Mouse (Mus musculus) CH12.LX (cell line): ENCODE measurements around the gene Zc3h12c. TPM values are rescaled to one million over a fixed set of nuclear protein-coding genes. Genes with fewer than 3 reads are reported as not detected.

Source experiments
- DNase-seq: peaks from one replicate; pipeline ENCODE4 v3.0.0-alpha.2; 2013; ENCODE audit errors: extremely low read depth
- H3K27ac ChIP-seq: 2 replicates; pipeline ENCODE4 v1.5.1; 2012; ENCODE audit warnings: low read depth, mild to moderate bottlenecking, control low read depth, moderate library complexity; ENCODE audit not compliant: insufficient read depth
- H3K27me3 ChIP-seq: replicated peaks from 2 replicates; pipeline ENCODE3; 2012; ENCODE audit warnings: inconsistent platforms
- H3K36me3 ChIP-seq, 2 experiments: replicated peaks in 1 of 2; 2 replicates each; pipeline versions ENCODE3 to v1.6.1; 2012; ENCODE audit warnings: inconsistent platforms in 1 of 2, low read length in 1 of 2, mild to moderate bottlenecking in 1 of 2, mixed read lengths in 1 of 2, moderate library complexity in 1 of 2; ENCODE audit not compliant: control insufficient read depth in 1 of 2, insufficient read depth in 1 of 2
- H3K4me1 ChIP-seq, 2 experiments: 2 replicates each; pipeline ENCODE4 v1.6.1; 2012; ENCODE audit warnings: inconsistent platforms in 1 of 2, moderate library complexity in 1 of 2; ENCODE audit not compliant: insufficient read depth in 2 of 2, control insufficient read depth in 1 of 2
- H3K4me2 ChIP-seq: 2 replicates; pipeline ENCODE4 v1.6.1; 2012; ENCODE audit warnings: low read depth, mild to moderate bottlenecking, control low read depth; ENCODE audit not compliant: poor library complexity, insufficient read depth, severe bottlenecking
- H3K4me3 ChIP-seq, 3 experiments: fragments of 150-350 bp in 1 of 3; sonication (generic) in 1 of 3; replicated peaks in 1 of 3; 2 replicates each; pipeline versions ENCODE3 to v1.5.1; 2011 to 2012; ENCODE audit warnings: low read depth in 2 of 3, low read length in 2 of 3, mild to moderate bottlenecking in 2 of 3, moderate library complexity in 2 of 3, control low read depth in 1 of 3, improper control_type of control experiment in 1 of 3, inconsistent platforms in 1 of 3, mixed read lengths in 1 of 3; ENCODE audit not compliant: poor library complexity in 1 of 3
- H3K79me2 ChIP-seq: replicated peaks from 2 replicates; pipeline ENCODE4 v1.6.1; 2012; ENCODE audit warnings: mild to moderate bottlenecking, moderate library complexity; ENCODE audit not compliant: control insufficient read depth, poor library complexity, insufficient read depth, severe bottlenecking; ENCODE audit errors: extremely low read depth
- H3K9ac ChIP-seq: 2 replicates; pipeline ENCODE4 v1.6.1; 2012; ENCODE audit warnings: low read depth, mild to moderate bottlenecking, control low read depth, moderate library complexity; ENCODE audit not compliant: insufficient read depth
- H3K9me3 ChIP-seq: replicated peaks from 2 replicates; pipeline ENCODE3; 2012; ENCODE audit warnings: low read length, inconsistent platforms, mixed read lengths
- CHD1 ChIP-seq: IDR thresholded peaks from 2 replicates; pipeline ENCODE4 v1.6.1; 2012; ENCODE audit warnings: low read depth, low read length, improper control_type of control experiment, inconsistent platforms
- CHD2 ChIP-seq: IDR thresholded peaks from 2 replicates; pipeline ENCODE4 v1.6.1; 2011; ENCODE audit warnings: low read length, improper control_type of control experiment
- CTCF ChIP-seq, 2 experiments: IDR thresholded peaks in 1 of 2; conservative IDR thresholded peaks in 1 of 2; 2 replicates each; pipeline ENCODE4 v1.5.1; 2011 to 2012; ENCODE audit warnings: low read depth in 2 of 2, low read length in 2 of 2, improper control_type of control experiment in 1 of 2, inconsistent platforms in 1 of 2, mild to moderate bottlenecking in 1 of 2, moderate library complexity in 1 of 2
- EP300 ChIP-seq: IDR thresholded peaks from 2 replicates; pipeline ENCODE4 v1.6.1; 2011; ENCODE audit warnings: low read length, improper control_type of control experiment
- GABPA ChIP-seq: IDR thresholded peaks from 2 replicates; pipeline ENCODE4 v1.6.1; 2012; ENCODE audit warnings: low read depth, low read length, improper control_type of control experiment, inconsistent platforms; ENCODE audit not compliant: insufficient replicate concordance
- JUN ChIP-seq: IDR thresholded peaks from 2 replicates; pipeline ENCODE4 v1.6.1; 2011; ENCODE audit warnings: low read depth, mild to moderate bottlenecking, low read length, improper control_type of control experiment, moderate library complexity; ENCODE audit not compliant: insufficient read depth
- JUND ChIP-seq: conservative IDR thresholded peaks from 2 replicates; pipeline ENCODE4 v1.6.1; 2011; ENCODE audit warnings: low read depth, low read length, improper control_type of control experiment
- KAT2A ChIP-seq: IDR thresholded peaks from 2 replicates; pipeline ENCODE4 v1.6.1; 2012; ENCODE audit warnings: low read length, improper control_type of control experiment, inconsistent platforms; ENCODE audit not compliant: insufficient replicate concordance
- MAFK ChIP-seq: IDR thresholded peaks from 2 replicates; pipeline ENCODE4 v1.6.1; 2011; ENCODE audit warnings: low read length, improper control_type of control experiment; ENCODE audit not compliant: insufficient replicate concordance
- MEF2A ChIP-seq: IDR thresholded peaks from 2 replicates; pipeline ENCODE4 v1.6.1; 2014; ENCODE audit warnings: low read depth, mild to moderate bottlenecking, inconsistent platforms, low read length, improper control_type of control experiment, borderline replicate concordance
- MXI1 ChIP-seq: IDR thresholded peaks from 2 replicates; pipeline ENCODE4 v1.6.1; 2011; ENCODE audit warnings: mild to moderate bottlenecking, low read depth, low read length, improper control_type of control experiment
- MYC ChIP-seq: IDR thresholded peaks from 2 replicates; pipeline ENCODE4 v1.6.1; 2011; ENCODE audit warnings: low read depth, mild to moderate bottlenecking, improper control_type of control experiment, low read length
- NRF1 ChIP-seq: IDR thresholded peaks from 2 replicates; pipeline ENCODE4 v1.6.1; 2014; ENCODE audit warnings: low read depth, mild to moderate bottlenecking, inconsistent platforms, low read length, improper control_type of control experiment, moderate library complexity
- RAD21 ChIP-seq: IDR thresholded peaks from 2 replicates; pipeline ENCODE4 v1.6.1; 2011; ENCODE audit warnings: low read depth, mild to moderate bottlenecking, low read length, improper control_type of control experiment, moderate library complexity
- RCOR1 ChIP-seq: conservative IDR thresholded peaks from 2 replicates; pipeline ENCODE4 v1.6.1; 2012; ENCODE audit warnings: low read depth, mild to moderate bottlenecking, inconsistent platforms, low read length, improper control_type of control experiment
- TBP ChIP-seq: conservative IDR thresholded peaks from 2 replicates; pipeline ENCODE4 v1.6.1; 2011; ENCODE audit warnings: low read depth, low read length, improper control_type of control experiment
- UBTF ChIP-seq: IDR thresholded peaks from 2 replicates; pipeline ENCODE4 v1.6.1; 2012; ENCODE audit warnings: low read depth, mild to moderate bottlenecking, inconsistent platforms, low read length, improper control_type of control experiment, moderate library complexity
- ZNF384 ChIP-seq: IDR thresholded peaks from 2 replicates; pipeline ENCODE4 v1.6.1; 2012; ENCODE audit warnings: low read depth, low read length, improper control_type of control experiment, inconsistent platforms
- dilution Hi-C: fragments of 300-500 bp; cut with MboI; formaldehyde crosslinking; loops from 2 replicates; pipeline ENCODE4 v1.14.3; 2020; ENCODE audit warnings: low sequenced_read_pairs; ENCODE audit not compliant: extremely low pct_unique_long_range_greater_than_20kb, extremely low pct_ligation_motif_present
- in situ Hi-C: fragments of 300-500 bp; cut with MboI; formaldehyde crosslinking; loops from 3 replicates; pipeline ENCODE4 v1.14.3; 2019; ENCODE audit warnings: low sequenced_read_pairs, low pct_ligation_motif_present, low pct_unique_long_range_greater_than_20kb, mixed read lengths
- polyA plus RNA-seq: library from polyadenylated mRNA; unstranded; fragments of >175 nt; gene quantifications from 2 replicates; pipeline ENCODE4 v1.2.1, GENCODE M21; 2012; ENCODE audit warnings: low read depth; ENCODE audit not compliant: insufficient read length
- total RNA-seq, 2 experiments: library from RNA; depleted of rRNA; stranded (reverse); fragments of 300-350 nt in 1 of 2; fragments of >200 nt in 1 of 2; gene quantifications; 2 replicates each; pipeline ENCODE4 v1.2.3; 2012 to 2014

Zc3h12c gene
- total and polyA plus RNA-seq, 3 experiments: 11.2 to 36.1 (median 21.7) TPM

- TF ChIP-seq JUND (peak; percentile 6; the same call in 1 of the 2 replicates), JUN (peak; percentile 5; the same call in 1 of the 2 replicates), EP300 (peak; percentile 88), RAD21 (no peak), CTCF (conservative IDR thresholded peaks at IDR 0.05 in 1 of 2, IDR thresholded peaks at IDR 0.05 in 1 of 2; ENCODE audit: low read depth in 2 of 2, low read length in 2 of 2) (no peak), TBP (no peak), CHD2 (no peak), MEF2A (peak; percentile 73; the same call in 1 of the 2 replicates)
- TF ChIP-seq, all 38 proteins: peak for 11
These were observed 13.0 kb upstream of the Zc3h12c start (continued) for GRCm38 (mm10) chr9:52181419-52181818.

GRCm38 (mm10) chr9:52180851-52181250, 12.5 kb upstream of the Zc3h12c start:
- H3K9me3 ChIP-seq: no peaks in the 10 kb centered on the region
- TF ChIP-seq NRF1: no peak
- TF ChIP-seq CHD1: no peak
- TF ChIP-seq KAT2A: no peak
- 0 out of 2 replicates have a peak, but pooled peaks have one; percentile 64 for TF ChIP-seq RCOR1
- no peak for TF ChIP-seq MXI1
- TF ChIP-seq ZNF384: peak; percentile 33; the same call in 1 of the 2 replicates
- no peak for TF ChIP-seq GABPA
- peak; percentile 44; the same call in 1 of the 2 replicates for TF ChIP-seq MAFK
- no peak for TF ChIP-seq UBTF
- TF ChIP-seq TBP: no peak
- TF ChIP-seq MYC: no peak
- H3K4me2 ChIP-seq: peak overlapping the region; percentile 27
- H3K9ac ChIP-seq: no peak overlapping the region
- in situ Hi-C loops: no loop called here
- H3K4me1 ChIP-seq: peaks cover 18 to 37% of the 10 kb centered on the region in 2 experiments
- no peak for DNase-seq
- dilution Hi-C loops: loop anchor here (25.0 kb wide), 1 partner anchor 106 kb away; no protein-coding TSS in a partner anchor
- no peak overlapping the region for H3K4me3 ChIP-seq
- H3K27me3 ChIP-seq: no peaks in the 10 kb centered on the region
- no peaks in the 10 kb centered on the region for H3K79me2 ChIP-seq
- peak overlapping the region; percentile 77; the same call in 1 of the 2 replicates for H3K27ac ChIP-seq
- no peaks in the 10 kb centered on the region for H3K36me3 ChIP-seq
